Mouse (Mus musculus): ENCODE data around the gene St3gal3. TPM values are rescaled to one million over a fixed set of nuclear protein-coding genes. Genes with fewer than 3 reads are reported as not detected.

St3gal3 gene
- polyA plus RNA-seq, 1 experiment = 19.7 TPM

DNA sequence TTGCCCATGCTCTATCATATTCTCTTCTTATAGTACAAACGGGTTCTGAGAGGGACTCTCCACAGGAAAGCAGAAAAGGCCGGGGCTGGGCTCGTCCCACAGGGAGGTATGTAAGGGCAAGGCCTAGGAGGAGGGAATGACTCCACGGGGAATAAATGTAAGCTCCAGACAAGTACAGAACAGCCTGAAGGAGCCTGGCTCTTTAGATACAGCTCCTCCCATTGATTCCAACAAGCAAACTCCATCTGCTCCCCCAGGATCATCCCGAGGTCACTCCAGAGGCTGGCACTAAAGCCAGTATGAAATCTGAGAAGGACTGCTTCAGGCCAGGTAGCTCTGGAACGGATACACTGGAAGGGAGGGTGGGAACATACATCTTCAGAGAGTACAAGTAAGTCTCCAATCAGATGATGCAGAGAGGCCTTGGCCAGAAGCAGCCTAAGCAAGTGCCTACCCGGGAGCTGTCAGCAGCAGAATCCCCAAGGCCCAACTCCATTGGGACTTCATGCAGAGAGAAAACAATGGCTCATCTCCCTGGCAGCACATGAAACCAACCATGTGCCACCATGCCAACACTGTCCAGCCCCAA is 221.9 kb downstream of the St3gal3 start:
- no peak for TF ChIP-seq GATA1 (IDR thresholded peaks at IDR 0.05; ENCODE audit: low read length)

DNA sequence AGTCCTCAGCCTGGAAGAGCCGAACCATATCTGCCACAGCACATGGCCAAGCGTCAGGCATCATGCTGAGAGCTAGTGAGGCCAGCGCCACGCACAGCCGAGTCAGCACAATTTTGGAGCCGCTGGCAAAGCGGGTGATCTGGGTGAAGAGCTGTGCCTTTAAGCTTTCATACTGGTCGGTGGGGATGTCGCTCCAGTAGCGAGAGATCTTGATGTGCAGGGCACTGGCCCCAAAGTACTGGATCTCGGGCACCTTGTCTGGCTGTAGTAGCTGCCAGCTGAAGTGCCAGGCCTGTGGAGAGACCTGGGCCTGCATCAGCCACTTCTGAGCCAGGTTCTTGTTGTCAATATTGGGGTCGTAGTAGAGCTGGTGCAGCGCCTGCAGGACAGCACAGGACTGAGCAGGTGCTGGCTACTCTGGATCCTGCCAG is 222.6 kb downstream of the St3gal3 start:
- TF ChIP-seq GATA1 (IDR thresholded peaks at IDR 0.05; ENCODE audit: low read length) = no peak

DNA sequence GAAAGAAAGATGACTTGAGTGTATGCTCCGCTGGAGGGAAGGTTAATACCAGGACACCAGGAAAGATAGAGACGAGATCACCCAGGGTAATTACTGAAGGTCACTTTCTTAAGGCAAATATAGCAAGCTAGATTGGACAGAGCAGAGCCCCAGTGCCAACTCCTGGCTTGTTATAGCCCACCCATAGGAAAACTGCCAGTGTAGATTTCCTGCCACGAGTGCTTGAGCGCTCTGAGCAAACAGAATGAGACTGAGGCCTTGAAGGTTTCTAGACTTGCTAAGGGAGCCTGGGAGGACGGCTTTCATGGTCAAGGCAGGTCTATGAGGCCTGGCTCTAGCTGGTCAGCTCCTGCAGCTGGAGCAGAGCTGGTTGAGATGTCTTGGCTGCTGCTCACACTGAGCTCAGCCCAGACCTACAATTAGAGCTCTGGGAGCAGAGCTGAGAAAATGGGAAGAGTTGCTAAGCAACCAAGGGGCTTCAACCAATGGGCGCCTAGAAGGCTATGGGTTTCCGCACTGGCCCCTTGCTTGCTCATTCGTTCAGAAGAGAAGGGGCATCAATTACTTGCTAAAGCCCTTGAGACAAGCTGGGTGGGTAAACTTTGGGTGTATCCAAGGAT is 225.8 kb downstream of the St3gal3 start:
- no peak for TF ChIP-seq GATA1 (IDR thresholded peaks at IDR 0.05; ENCODE audit: low read length)

DNA sequence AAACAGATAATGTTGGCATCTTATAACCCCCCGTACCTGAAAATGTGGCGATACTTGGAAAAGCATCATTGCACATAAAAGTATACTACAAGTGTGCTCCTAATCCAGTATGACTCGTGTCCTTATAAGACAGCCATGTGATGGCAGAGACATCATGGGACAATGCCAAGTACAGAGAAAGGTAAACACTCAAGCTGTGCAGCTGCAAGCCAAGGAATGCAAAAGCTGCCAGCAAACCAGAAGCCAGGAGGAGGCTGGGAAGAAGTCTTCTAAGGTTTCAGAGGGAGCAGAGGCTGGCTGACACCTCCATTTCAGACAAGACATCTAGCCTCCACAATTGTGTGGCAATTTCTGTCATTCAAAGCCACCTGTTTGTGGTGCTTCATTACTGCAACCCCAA is 228.5 kb downstream of the St3gal3 start:
- no peak for TF ChIP-seq GATA1 (IDR thresholded peaks at IDR 0.05; ENCODE audit: low read length)

- no peak for TF ChIP-seq GATA1 (IDR thresholded peaks at IDR 0.05; ENCODE audit: low read length)
Measured at GRCm38 (mm10) chr4:117904761-117905160, 230.0 kb downstream of the St3gal3 start.

DNA sequence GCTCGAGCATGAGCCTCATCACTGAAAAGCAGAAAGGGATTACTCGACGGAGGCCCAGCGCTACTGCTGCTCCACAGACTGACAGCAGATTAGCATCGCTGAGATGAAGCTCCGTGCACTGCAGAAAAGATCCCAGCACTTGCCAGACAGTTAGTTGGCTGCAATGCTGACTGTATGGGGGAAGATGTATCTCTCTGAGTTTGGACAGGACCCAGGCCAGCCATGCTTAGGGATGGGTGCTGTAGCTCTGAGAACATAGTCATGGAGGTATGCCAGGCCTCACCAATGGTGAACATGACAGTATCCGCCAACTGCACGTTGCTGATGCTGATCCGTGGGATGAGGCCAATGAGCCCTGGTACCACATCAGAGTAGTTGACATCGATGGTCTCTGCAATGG is 230.6 kb downstream of the St3gal3 start:
- no peak for TF ChIP-seq GATA1 (IDR thresholded peaks at IDR 0.05; ENCODE audit: low read length)

- no peak for TF ChIP-seq GATA1 (IDR thresholded peaks at IDR 0.05; ENCODE audit: low read length)
Measured at GRCm38 (mm10) chr4:117898111-117898510, 236.6 kb downstream of the St3gal3 start.

GRCm38 (mm10) chr4:117896031-117896430 is 238.7 kb downstream of the St3gal3 start:
- TF ChIP-seq GATA1 (IDR thresholded peaks at IDR 0.05; ENCODE audit: low read length) = no peak

DNA sequence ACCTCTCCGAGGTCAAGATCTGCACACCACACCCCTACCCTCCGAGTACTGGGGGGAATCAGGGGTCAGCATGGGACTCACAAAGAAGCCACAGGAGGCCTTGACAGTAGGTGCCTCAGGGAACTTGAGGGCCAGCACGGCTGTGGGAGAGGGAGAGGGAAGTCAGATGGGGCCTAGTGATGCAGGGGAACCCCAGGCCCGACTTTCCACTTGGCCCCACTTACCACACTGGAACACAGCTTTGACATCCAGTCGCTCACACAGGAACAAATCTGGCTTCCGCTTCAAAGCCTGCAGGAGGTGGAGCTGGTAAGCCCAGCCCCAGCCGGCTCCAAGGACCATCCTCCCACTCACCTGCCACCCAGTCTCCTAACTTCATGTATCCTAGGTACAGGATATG is 239.4 kb downstream of the St3gal3 start:
- TF ChIP-seq GATA1 (IDR thresholded peaks at IDR 0.05; ENCODE audit: low read length) = no peak

- no peak for TF ChIP-seq GATA1 (IDR thresholded peaks at IDR 0.05; ENCODE audit: low read length)
Measured at GRCm38 (mm10) chr4:117894601-117895000, 240.1 kb downstream of the St3gal3 start.

DNA sequence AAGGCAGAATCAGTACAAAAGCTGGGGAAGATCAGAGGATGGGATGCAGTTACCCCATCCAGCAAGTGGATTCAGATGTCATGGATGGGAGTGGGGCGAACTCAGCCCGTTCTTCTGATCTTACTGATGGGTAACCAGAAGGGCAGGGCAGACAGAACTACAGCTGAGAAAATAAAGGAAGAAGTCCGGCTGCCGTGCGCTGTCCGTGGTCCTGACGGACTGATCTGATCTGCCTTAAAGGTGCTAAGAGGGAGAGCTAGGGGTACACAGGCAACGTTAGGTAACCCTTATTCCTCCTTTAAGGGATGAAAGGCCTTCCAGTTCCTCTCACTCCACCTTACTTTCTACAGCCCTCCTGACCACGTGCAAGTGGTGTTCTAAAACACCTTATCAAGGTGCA is 241.3 kb downstream of the St3gal3 start:
- no peak for TF ChIP-seq GATA1 (IDR thresholded peaks at IDR 0.05; ENCODE audit: low read length)

DNA sequence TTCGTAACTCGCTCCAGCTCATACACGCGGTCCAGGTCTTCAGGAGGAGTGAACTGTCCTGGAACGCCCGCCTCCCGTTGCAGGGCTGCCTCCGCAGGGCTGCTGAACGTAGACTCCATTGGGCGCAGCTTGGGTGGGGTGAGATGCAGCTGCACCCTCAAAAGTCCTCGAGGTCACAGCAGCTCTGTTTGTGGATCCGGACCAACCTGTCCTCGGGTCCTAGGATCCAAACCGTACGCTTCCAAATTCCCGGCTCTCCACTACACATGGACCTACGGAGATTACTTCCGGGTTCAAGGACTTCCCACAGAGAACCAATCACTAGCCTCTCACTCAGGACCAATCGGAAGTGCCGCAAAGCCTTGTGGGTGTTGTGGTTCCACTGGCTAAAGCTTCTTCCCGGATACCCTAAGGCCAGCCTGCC is 243.0 kb downstream of the St3gal3 start, which contains the start of gene Dph2:
Gene Dph2, minus strand, starts transcription at position 295 of the 424 bp plus-strand sequence.
- no peak for TF ChIP-seq GATA1 (IDR thresholded peaks at IDR 0.05; ENCODE audit: low read length)

DNA sequence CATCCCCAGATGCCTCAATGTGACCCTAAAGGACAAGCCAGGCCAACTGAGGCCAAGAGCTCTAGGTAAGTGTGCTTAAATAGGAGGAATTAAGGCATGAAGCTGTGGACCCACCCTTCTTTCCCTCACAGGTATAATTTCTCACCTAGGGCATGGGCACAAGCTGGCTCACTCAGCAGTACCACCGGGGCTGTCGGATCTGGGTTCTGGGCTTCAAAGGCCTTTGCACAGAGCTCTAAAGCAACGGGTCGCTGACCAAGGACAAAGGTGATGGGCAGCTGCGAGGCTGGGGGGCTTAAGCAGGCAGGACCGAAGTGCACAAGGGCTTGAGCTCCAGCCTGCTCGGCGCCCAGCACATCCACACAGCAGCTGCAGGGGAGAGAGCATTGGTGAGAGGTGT is 244.0 kb downstream of the St3gal3 start:
- TF ChIP-seq GATA1 (IDR thresholded peaks at IDR 0.05; ENCODE audit: low read length) = no peak

- no peak for TF ChIP-seq GATA1 (IDR thresholded peaks at IDR 0.05; ENCODE audit: low read length)
Measured at GRCm38 (mm10) chr4:117890031-117890430, 244.7 kb downstream of the St3gal3 start.

- no peak for TF ChIP-seq GATA1 (IDR thresholded peaks at IDR 0.05; ENCODE audit: low read length)
Measured at GRCm38 (mm10) chr4:117889471-117889870, 245.2 kb downstream of the St3gal3 start.

DNA sequence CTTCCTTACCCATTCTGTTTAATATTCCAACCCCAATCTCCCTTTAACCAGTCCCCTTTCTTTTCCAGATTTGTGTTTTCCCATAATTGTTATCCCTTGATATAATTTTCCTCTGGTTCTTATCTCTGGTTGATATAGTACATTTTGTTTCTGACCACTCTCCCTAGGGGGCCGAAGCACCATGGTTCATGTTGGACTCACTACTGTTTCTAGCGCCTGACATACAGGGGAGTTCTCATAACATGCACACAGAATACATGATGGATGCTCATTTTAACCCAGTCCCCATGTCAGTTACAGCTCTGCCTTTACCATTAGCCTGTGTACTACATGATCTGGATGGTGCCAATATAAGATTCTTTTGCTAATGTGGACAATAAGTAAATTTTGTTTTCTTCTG is 246.8 kb downstream of the St3gal3 start:
- TF ChIP-seq GATA1 (IDR thresholded peaks at IDR 0.05; ENCODE audit: low read length) = no peak

- TF ChIP-seq GATA1 (IDR thresholded peaks at IDR 0.05; ENCODE audit: low read length) = no peak
Measured at GRCm38 (mm10) chr4:117887133-117887532, 247.6 kb downstream of the St3gal3 start, which contains the start of gene Atp6v0b. Gene Atp6v0b (minus strand): TSS chr4:117887333.
